Mouse (Mus musculus): ENCODE measurements around the gene Prm2. TPM values are rescaled to one million over a fixed set of nuclear protein-coding genes. Genes with fewer than 3 reads are reported as not detected.

The Prm2 gene
- polyA plus RNA-seq, 1 experiment from 2014 or later = not detected

- ATAC-seq (ENCODE audit: low FRiP score) = no peak
- WGBS = 68% methylated on average over 1 of the region's 1 CpGs
- Histone ChIP-seq H3K9ac (0 out of 2 replicates have a peak overlapping the region, but pooled peaks have one; percentile 19), H3K4me2 (peak overlapping the region; percentile 95; the same call in 1 of the 2 replicates), H3K36me3 (no peaks in the 10 kb centered on the region), H3K9me3 (no peaks in the 10 kb centered on the region), H3K4me1 (replicated peaks) (peaks cover 37% of the 10 kb centered on the region), H3K4me3 (0 out of 2 replicates have a peak overlapping the region, but pooled peaks have one; percentile 62), H3K27me3 (peaks cover 30% of the 10 kb centered on the region), H3K27ac (no peak overlapping the region)
Measured at GRCm38 (mm10) chr16:10783152-10783434, 12.8 kb downstream of the Prm2 start.

- H3K9ac ChIP-seq = peak overlapping the region; percentile 19; the same call in 1 of the 2 replicates
Measured at GRCm38 (mm10) chr16:10782377-10783151, 13.4 kb downstream of the Prm2 start.

GRCm38 (mm10) chr16:10781862-10782371, 14.0 kb downstream of the Prm2 start:
- WGBS = 45% methylated on average over 9 of the region's 9 CpGs
- Histone ChIP-seq H3K4me2 (0 out of 2 replicates have a peak overlapping the region, but pooled peaks have one; percentile 10), H3K4me1 (replicated peaks) (peaks cover 37% of the 10 kb centered on the region), H3K9ac (no peak overlapping the region), H3K27ac (no peak overlapping the region), H3K4me3 (no peak overlapping the region), H3K27me3 (peaks cover 30% of the 10 kb centered on the region), H3K9me3 (no peaks in the 10 kb centered on the region), H3K36me3 (no peaks in the 10 kb centered on the region)
- ATAC-seq (ENCODE audit: low FRiP score) = no peak

More at GRCm38 (mm10) chr16:10782377-10783151, 13.4 kb downstream of the Prm2 start:
- H3K27ac ChIP-seq = no peak overlapping the region
- peaks cover 30% of the 10 kb centered on the region for H3K27me3 ChIP-seq
- 40% methylated on average over 6 of the region's 6 CpGs for WGBS
- no peak overlapping the region for H3K4me3 ChIP-seq
- peaks cover 37% of the 10 kb centered on the region for H3K4me1 ChIP-seq (replicated peaks)
- H3K9me3 ChIP-seq = no peaks in the 10 kb centered on the region
- ATAC-seq (ENCODE audit: low FRiP score) = no peak
- no peaks in the 10 kb centered on the region for H3K36me3 ChIP-seq
- H3K4me2 ChIP-seq = 0 out of 2 replicates have a peak overlapping the region, but pooled peaks have one; percentile 95

GRCm38 (mm10) chr16:10780631-10781120, 15.3 kb downstream of the Prm2 start:
- WGBS = 91% methylated on average over 5 of the region's 5 CpGs
- peaks cover 30% of the 10 kb centered on the region for H3K27me3 ChIP-seq
- no peaks in the 10 kb centered on the region for H3K9me3 ChIP-seq
- no peak overlapping the region for H3K27ac ChIP-seq
- no peaks in the 10 kb centered on the region for H3K36me3 ChIP-seq
- no peak overlapping the region for H3K4me2 ChIP-seq
- H3K4me1 ChIP-seq (replicated peaks) = peaks cover 27% of the 10 kb centered on the region
- H3K4me3 ChIP-seq = no peak overlapping the region
- H3K9ac ChIP-seq = no peak overlapping the region
- ATAC-seq (ENCODE audit: low FRiP score) = no peak

- Histone ChIP-seq H3K4me2 (no peak overlapping the region), H3K4me1 (replicated peaks) (peaks cover 9% of the 10 kb centered on the region), H3K36me3 (no peaks in the 10 kb centered on the region), H3K27ac (no peak overlapping the region), H3K9me3 (no peaks in the 10 kb centered on the region), H3K4me3 (no peak overlapping the region), H3K27me3 (peaks cover 9% of the 10 kb centered on the region), H3K9ac (no peak overlapping the region)
- 64% methylated on average over 5 of the region's 5 CpGs for WGBS
- ATAC-seq (ENCODE audit: low FRiP score) = no peak
Measured at GRCm38 (mm10) chr16:10777579-10778160, 18.3 kb downstream of the Prm2 start.

- H3K27me3 ChIP-seq = 0 out of 2 replicates have a peak, but pooled peaks cover 4% of the 10 kb centered on the region
- H3K36me3 ChIP-seq = no peaks in the 10 kb centered on the region
- no peaks in the 10 kb centered on the region for H3K9me3 ChIP-seq
- no peak for ATAC-seq (ENCODE audit: low FRiP score)
- no peak overlapping the region for H3K27ac ChIP-seq
- 67% methylated on average over 7 of the region's 7 CpGs for WGBS
- no peaks in the 10 kb centered on the region for H3K4me1 ChIP-seq (replicated peaks)
- H3K4me2 ChIP-seq = no peak overlapping the region
- H3K9ac ChIP-seq = no peak overlapping the region
- no peak overlapping the region for H3K4me3 ChIP-seq
Measured at GRCm38 (mm10) chr16:10776322-10776721, 19.6 kb downstream of the Prm2 start.

- H3K36me3 ChIP-seq = no peaks in the 10 kb centered on the region
- H3K27me3 ChIP-seq = no peaks in the 10 kb centered on the region
- ATAC-seq (ENCODE audit: low FRiP score) = no peak
- no peak overlapping the region for H3K9ac ChIP-seq
- H3K9me3 ChIP-seq = no peaks in the 10 kb centered on the region
- H3K27ac ChIP-seq = no peak overlapping the region
- no peak overlapping the region for H3K4me2 ChIP-seq
- no peak overlapping the region for H3K4me3 ChIP-seq
- H3K4me1 ChIP-seq (replicated peaks) = no peaks in the 10 kb centered on the region
- WGBS = 72% methylated on average over 4 of the region's 4 CpGs
Measured at GRCm38 (mm10) chr16:10774726-10775125, 21.2 kb downstream of the Prm2 start.

- 93% methylated on average over 8 of the region's 8 CpGs for WGBS
- H3K27me3 ChIP-seq = 0 out of 2 replicates have a peak, but pooled peaks cover 4% of the 10 kb centered on the region
- no peaks in the 10 kb centered on the region for H3K36me3 ChIP-seq
- H3K27ac ChIP-seq = no peak overlapping the region
- ATAC-seq (ENCODE audit: low FRiP score) = no peak
- no peak overlapping the region for H3K4me2 ChIP-seq
- H3K4me1 ChIP-seq (replicated peaks) = no peaks in the 10 kb centered on the region
- no peak overlapping the region for H3K9ac ChIP-seq
- no peaks in the 10 kb centered on the region for H3K9me3 ChIP-seq
- no peak overlapping the region for H3K4me3 ChIP-seq
Measured at GRCm38 (mm10) chr16:10773543-10773942, 22.4 kb downstream of the Prm2 start.

GRCm38 (mm10) chr16:10771769-10772510, 24.0 kb downstream of the Prm2 start:
- no peak overlapping the region for H3K4me3 ChIP-seq
- H3K9ac ChIP-seq = no peak overlapping the region
- 53% methylated on average over 19 of the region's 19 CpGs for WGBS
- ATAC-seq (ENCODE audit: low FRiP score) = no peak
- H3K36me3 ChIP-seq = no peaks in the 10 kb centered on the region
- no peaks in the 10 kb centered on the region for H3K9me3 ChIP-seq
- no peak overlapping the region for H3K4me2 ChIP-seq
- H3K27me3 ChIP-seq = 0 out of 2 replicates have a peak, but pooled peaks cover 4% of the 10 kb centered on the region
- H3K4me1 ChIP-seq (replicated peaks) = no peaks in the 10 kb centered on the region
- no peak overlapping the region for H3K27ac ChIP-seq

- Histone ChIP-seq H3K4me3 (no peak overlapping the region), H3K27ac (no peak overlapping the region), H3K4me2 (no peak overlapping the region), H3K27me3 (0 out of 2 replicates have a peak, but pooled peaks cover 4% of the 10 kb centered on the region), H3K9ac (no peak overlapping the region), H3K9me3 (no peaks in the 10 kb centered on the region), H3K36me3 (no peaks in the 10 kb centered on the region), H3K4me1 (replicated peaks) (no peaks in the 10 kb centered on the region)
- WGBS = 48% methylated on average over 4 of the region's 4 CpGs
- no peak for ATAC-seq (ENCODE audit: low FRiP score)
Measured at GRCm38 (mm10) chr16:10770531-10771325, 25.2 kb downstream of the Prm2 start.

GRCm38 (mm10) chr16:10769661-10770060, 26.3 kb downstream of the Prm2 start:
- no peaks in the 10 kb centered on the region for H3K9me3 ChIP-seq
- 33% methylated on average over 2 of the region's 2 CpGs for WGBS
- H3K36me3 ChIP-seq = no peaks in the 10 kb centered on the region
- H3K27ac ChIP-seq = no peak overlapping the region
- no peaks in the 10 kb centered on the region for H3K4me1 ChIP-seq (replicated peaks)
- H3K4me3 ChIP-seq = no peak overlapping the region
- no peak for ATAC-seq (ENCODE audit: low FRiP score)
- H3K4me2 ChIP-seq = no peak overlapping the region
- 0 out of 2 replicates have a peak, but pooled peaks cover 4% of the 10 kb centered on the region for H3K27me3 ChIP-seq
- no peak overlapping the region for H3K9ac ChIP-seq

All from hindbrain, embryonic 13.5 days (tissue).